Mouse (Mus musculus) forebrain, embryonic 13.5 days (tissue): ENCODE results near the gene Rexo1. TPM values are rescaled to one million over a fixed set of nuclear protein-coding genes. Genes with fewer than 3 reads are reported as not detected.
A peak's percentile ranks its signal among the peaks of the same experiment; 100 is the strongest.

Experiments used
- ATAC-seq: fragments of 200-750 bp; cut with Nextera tagmentation; 2 replicates; pipeline ENCODE4 v1.8.0; 2017
- H3K27ac ChIP-seq: fragments of 300-500 bp; sonication (generic); 2 replicates; pipeline ENCODE4 v1.5.1; 2015; ENCODE audit warnings: inconsistent platforms, mild to moderate bottlenecking, moderate library complexity
- H3K27me3 ChIP-seq: fragments of 300-500 bp; sonication (generic); 2 replicates; pipeline ENCODE4 v1.6.1; 2015; ENCODE audit warnings: mild to moderate bottlenecking, inconsistent platforms
- H3K36me3 ChIP-seq: fragments of 300-500 bp; sonication (generic); 2 replicates; pipeline ENCODE4 v1.6.1; 2015; ENCODE audit warnings: mild to moderate bottlenecking, inconsistent platforms; ENCODE audit not compliant: poor library complexity, severe bottlenecking
- H3K4me1 ChIP-seq: fragments of 300-500 bp; sonication (generic); 2 replicates; pipeline ENCODE4 v1.6.1; 2015; ENCODE audit warnings: inconsistent platforms
- H3K4me2 ChIP-seq: fragments of 300-500 bp; sonication (generic); 2 replicates; pipeline ENCODE4 v1.6.1; 2015; ENCODE audit warnings: inconsistent platforms, mild to moderate bottlenecking, moderate library complexity
- H3K4me3 ChIP-seq: fragments of 300-500 bp; sonication (generic); 2 replicates; pipeline ENCODE4 v1.5.1; 2015; ENCODE audit warnings: mild to moderate bottlenecking, inconsistent platforms
- H3K9ac ChIP-seq: fragments of 300-500 bp; sonication (generic); 2 replicates; pipeline ENCODE4 v1.6.1; 2015; ENCODE audit warnings: mild to moderate bottlenecking, inconsistent platforms
- H3K9me3 ChIP-seq: fragments of 300-500 bp; sonication (generic); replicated peaks from 2 replicates; pipeline ENCODE4 v1.6.1; 2016; ENCODE audit warnings: inconsistent platforms
- WGBS: fragments of 180-500 bp; shearing (Covaris S2); methylation state at CpG from one replicate; pipeline ENCODE4 v1.1.7; 2015; 5-methylcytosine and 5-hydroxymethylcytosine counted together
- polyA plus RNA-seq: library from polyadenylated mRNA; unstranded; fragments of >200 nt; fragmentation: Nextera tagmentation; extraction: Ambion mirVana; gene quantifications from 2 replicates; pipeline ENCODE4 v1.2.1, GENCODE M21; 2015

Rexo1 gene
- polyA plus RNA-seq, 1 experiment from 2014 or later: 27.5 TPM

- no peak overlapping the region for H3K27ac ChIP-seq
- no peaks in the 10 kb centered on the region for H3K9me3 ChIP-seq
- WGBS: 98% methylated on average over 4 of the region's 4 CpGs
- H3K36me3 ChIP-seq: peaks cover 87% of the 10 kb centered on the region
- ATAC-seq: no peak
- H3K4me3 ChIP-seq: no peak overlapping the region
- H3K4me2 ChIP-seq: no peak overlapping the region
- H3K9ac ChIP-seq: no peak overlapping the region
- no peaks in the 10 kb centered on the region for H3K27me3 ChIP-seq
- H3K4me1 ChIP-seq: no peaks in the 10 kb centered on the region
Observed at GRCm38 (mm10) chr10:80546945-80547344, 14.4 kb downstream of the Rexo1 start.

- 94% methylated on average over 8 of the region's 8 CpGs for WGBS
- no peaks in the 10 kb centered on the region for H3K27me3 ChIP-seq
- no peaks in the 10 kb centered on the region for H3K4me1 ChIP-seq
- no peak for ATAC-seq
- H3K4me2 ChIP-seq: no peak overlapping the region
- H3K9me3 ChIP-seq: no peaks in the 10 kb centered on the region
- H3K9ac ChIP-seq: no peak overlapping the region
- no peak overlapping the region for H3K4me3 ChIP-seq
- H3K27ac ChIP-seq: no peak overlapping the region
- peaks cover 98% of the 10 kb centered on the region for H3K36me3 ChIP-seq
Observed at GRCm38 (mm10) chr10:80545590-80545989, 15.8 kb downstream of the Rexo1 start.

- H3K27me3 ChIP-seq: peaks cover 3% of the 10 kb centered on the region; the same call in 1 of the 2 replicates
- H3K9ac ChIP-seq: no peak overlapping the region
- H3K27ac ChIP-seq: no peak overlapping the region
- no peak overlapping the region for H3K4me3 ChIP-seq
- H3K36me3 ChIP-seq: peaks cover 81% of the 10 kb centered on the region
- 93% methylated on average over 14 of the region's 14 CpGs for WGBS
- peaks cover 1% of the 10 kb centered on the region; the same call in 1 of the 2 replicates for H3K4me1 ChIP-seq
- no peak overlapping the region for H3K4me2 ChIP-seq
- no peak for ATAC-seq
- H3K9me3 ChIP-seq: no peaks in the 10 kb centered on the region
Observed at GRCm38 (mm10) chr10:80543873-80544272, 17.5 kb downstream of the Rexo1 start.

- no peak overlapping the region for H3K4me2 ChIP-seq
- 60% methylated on average over 5 of the region's 5 CpGs for WGBS
- no peak overlapping the region for H3K4me3 ChIP-seq
- peaks cover 9% of the 10 kb centered on the region for H3K4me1 ChIP-seq
- no peak for ATAC-seq
- peaks cover 37% of the 10 kb centered on the region for H3K36me3 ChIP-seq
- H3K9ac ChIP-seq: no peak overlapping the region
- H3K27me3 ChIP-seq: peaks cover 42% of the 10 kb centered on the region
- H3K27ac ChIP-seq: no peak overlapping the region
- no peaks in the 10 kb centered on the region for H3K9me3 ChIP-seq
Observed at GRCm38 (mm10) chr10:80539493-80539892, 21.9 kb downstream of the Rexo1 start.

GRCm38 (mm10) chr10:80538710-80539394 lies 22.5 kb downstream of the Rexo1 start, which contains the start of gene Atp8b3:
TSS of gene Atp8b3 (minus strand) at chr10:80539124.
- 3% methylated on average over 30 of the region's 30 CpGs for WGBS
- Histone ChIP-seq H3K36me3 (peaks cover 30% of the 10 kb centered on the region), H3K9ac (no peak within 1 kb of the TSS), H3K27me3 (peaks cover 47% of the 10 kb centered on the region), H3K9me3 (no peaks in the 10 kb centered on the region), H3K27ac (no peak within 1 kb of the TSS), H3K4me1 (peaks cover 9% of the 10 kb centered on the region), H3K4me2 (peak within 1 kb of the TSS; percentile 45), H3K4me3 (peak within 1 kb of the TSS; percentile 12; the same call in 1 of the 2 replicates)
- peak; percentile 66; the same call in 1 of the 2 replicates for ATAC-seq

GRCm38 (mm10) chr10:80538180-80538579 lies 23.2 kb downstream of the Rexo1 start:
- 54% methylated on average over 5 of the region's 5 CpGs for WGBS
- Histone ChIP-seq H3K4me3 (no peak overlapping the region), H3K9me3 (no peaks in the 10 kb centered on the region), H3K9ac (no peak overlapping the region), H3K36me3 (peaks cover 24% of the 10 kb centered on the region), H3K4me1 (peaks cover 9% of the 10 kb centered on the region), H3K4me2 (no peak overlapping the region), H3K27ac (no peak overlapping the region), H3K27me3 (peaks cover 47% of the 10 kb centered on the region)
- ATAC-seq: no peak

- H3K36me3 ChIP-seq: no peaks in the 10 kb centered on the region
- no peak overlapping the region for H3K4me3 ChIP-seq
Observed at GRCm38 (mm10) chr10:80535711-80536110, 25.6 kb downstream of the Rexo1 start.

GRCm38 (mm10) chr10:80535071-80535470 lies 26.3 kb downstream of the Rexo1 start:
- peaks cover 9% of the 10 kb centered on the region for H3K4me1 ChIP-seq
- no peak for ATAC-seq
- H3K27me3 ChIP-seq: peaks cover 47% of the 10 kb centered on the region
- no peaks in the 10 kb centered on the region for H3K36me3 ChIP-seq
- H3K4me2 ChIP-seq: peak overlapping the region; percentile 21; the same call in 1 of the 2 replicates
- H3K4me3 ChIP-seq: 0 out of 2 replicates have a peak overlapping the region, but pooled peaks have one; percentile 11
- WGBS: 8% methylated on average over 14 of the region's 14 CpGs
- no peaks in the 10 kb centered on the region for H3K9me3 ChIP-seq
- no peak overlapping the region for H3K27ac ChIP-seq
- H3K9ac ChIP-seq: no peak overlapping the region

More at GRCm38 (mm10) chr10:80535711-80536110, 25.6 kb downstream of the Rexo1 start:
- WGBS: 8% methylated on average over 13 of the region's 13 CpGs
- ATAC-seq: no peak
- Histone ChIP-seq H3K27me3 (peaks cover 47% of the 10 kb centered on the region), H3K27ac (no peak overlapping the region), H3K9me3 (no peaks in the 10 kb centered on the region), H3K4me1 (peaks cover 9% of the 10 kb centered on the region), H3K9ac (no peak overlapping the region), H3K4me2 (no peak overlapping the region)

GRCm38 (mm10) chr10:80533704-80534103 lies 27.7 kb downstream of the Rexo1 start:
- no peak overlapping the region for H3K4me2 ChIP-seq
- WGBS: 15% methylated on average over 7 of the region's 7 CpGs
- H3K4me1 ChIP-seq: peaks cover 6% of the 10 kb centered on the region
- peaks cover 42% of the 10 kb centered on the region for H3K27me3 ChIP-seq
- ATAC-seq: no peak
- no peak overlapping the region for H3K27ac ChIP-seq
- H3K36me3 ChIP-seq: no peaks in the 10 kb centered on the region
- no peak overlapping the region for H3K9ac ChIP-seq
- no peak overlapping the region for H3K4me3 ChIP-seq
- no peaks in the 10 kb centered on the region for H3K9me3 ChIP-seq

- Histone ChIP-seq H3K9me3 (no peaks in the 10 kb centered on the region), H3K9ac (no peak overlapping the region), H3K4me1 (0 out of 2 replicates have a peak, but pooled peaks cover 4% of the 10 kb centered on the region), H3K27ac (no peak overlapping the region), H3K4me2 (no peak overlapping the region), H3K36me3 (no peaks in the 10 kb centered on the region), H3K4me3 (no peak overlapping the region), H3K27me3 (peaks cover 32% of the 10 kb centered on the region)
- ATAC-seq: no peak
- 85% methylated on average over 11 of the region's 11 CpGs for WGBS
Observed at GRCm38 (mm10) chr10:80532783-80533182, 28.6 kb downstream of the Rexo1 start.

GRCm38 (mm10) chr10:80526172-80526571 lies 35.2 kb downstream of the Rexo1 start:
- Histone ChIP-seq H3K4me3 (0 out of 2 replicates have a peak overlapping the region, but pooled peaks have one; percentile 3), H3K9ac (no peak overlapping the region), H3K27me3 (peaks cover 5% of the 10 kb centered on the region; the same call in 1 of the 2 replicates), H3K27ac (no peak overlapping the region), H3K4me1 (peaks cover 5% of the 10 kb centered on the region; the same call in 1 of the 2 replicates), H3K9me3 (peaks cover 4% of the 10 kb centered on the region; the same call in 1 of the 2 replicates), H3K4me2 (peak overlapping the region; percentile 32), H3K36me3 (no peaks in the 10 kb centered on the region)
- WGBS: 32% methylated on average over 9 of the region's 9 CpGs
- ATAC-seq: peak; percentile 72; the same call in 1 of the 2 replicates

- Histone ChIP-seq H3K4me3 (no peak overlapping the region), H3K27me3 (peaks cover 5% of the 10 kb centered on the region; the same call in 1 of the 2 replicates), H3K9me3 (peaks cover 8% of the 10 kb centered on the region; the same call in 1 of the 2 replicates), H3K27ac (no peak overlapping the region), H3K4me2 (no peak overlapping the region), H3K9ac (no peak overlapping the region), H3K4me1 (peaks cover 5% of the 10 kb centered on the region; the same call in 1 of the 2 replicates), H3K36me3 (no peaks in the 10 kb centered on the region)
- whole genome bisulfite sequencing: 89% methylated on average over 7 of the region's 7 CpGs
- ATAC-seq: no peak
Observed at GRCm38 (mm10) chr10:80523299-80523698, 38.1 kb downstream of the Rexo1 start.
